Mouse (Mus musculus): Measurements from ENCODE around the gene Larp1b. TPM values are rescaled to one million over a fixed set of nuclear protein-coding genes. Genes with fewer than 3 reads are reported as not detected.

The Larp1b gene
- total and polyA plus RNA-seq, 3 experiments, result 8.7 to 13.7 (median 11.9) TPM

DNA sequence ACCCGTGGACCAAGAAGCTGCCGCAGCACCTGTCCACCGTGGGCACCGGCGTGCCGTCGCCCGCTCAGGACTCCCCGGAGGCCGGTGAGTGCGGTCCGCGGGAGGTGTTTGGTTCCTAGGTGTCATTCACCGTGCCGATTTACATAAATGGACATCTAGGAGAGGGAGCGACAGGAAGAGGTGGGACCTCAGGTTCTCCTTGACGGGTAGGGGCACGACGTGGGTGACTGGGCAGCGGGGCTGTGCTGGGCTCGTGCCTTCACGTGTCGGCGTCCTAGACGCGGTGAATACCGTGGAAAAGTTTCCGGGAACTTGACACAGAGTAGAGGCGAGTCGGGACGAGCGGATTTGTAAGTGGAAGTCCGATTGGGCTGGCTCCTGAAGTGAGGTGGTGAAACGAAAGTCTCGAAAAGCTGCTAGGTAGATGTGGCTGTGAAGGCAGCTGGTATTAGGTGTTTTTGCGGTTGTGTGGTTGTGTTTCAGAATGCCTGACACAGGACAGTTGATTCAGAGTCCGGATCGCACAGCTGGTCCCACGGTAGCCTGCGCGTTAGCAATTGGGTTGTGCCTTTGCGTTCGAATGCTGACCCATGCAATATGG, 1.1 kb downstream of the Larp1b start (continued):
- TF ChIP-seq NELFE (IDR thresholded peaks at IDR 0.05; ENCODE audit: low read depth, low read length) (no peak), UBTF (IDR thresholded peaks at IDR 0.05; ENCODE audit: low read depth, low read length) (no peak), JUN (IDR thresholded peaks at IDR 0.05; ENCODE audit: insufficient read depth, low read depth, low read length) (no peak), JUND (conservative IDR thresholded peaks at IDR 0.05; ENCODE audit: low read depth, low read length) (no peak), CTCF (conservative IDR thresholded peaks at IDR 0.05 in 1 of 2, IDR thresholded peaks at IDR 0.05 in 1 of 2; ENCODE audit: low read depth in 2 of 2, low read length in 2 of 2) (no peak), BHLHE40 (IDR thresholded peaks at IDR 0.05; ENCODE audit: low read depth, low read length) (peak; percentile 92), SIN3A (IDR thresholded peaks at IDR 0.05; ENCODE audit: low read length) (peak; percentile 82), TCF12 (IDR thresholded peaks at IDR 0.05; ENCODE audit: low read depth, low read length) (peak; percentile 59), USF2 (conservative IDR thresholded peaks at IDR 0.05; ENCODE audit: low read depth, low read length) (no peak), SMC3 (IDR thresholded peaks at IDR 0.05; ENCODE audit: low read depth, low read length) (no peak), EP300 (IDR thresholded peaks at IDR 0.05; ENCODE audit: low read length) (peak; percentile 29; the same call in 1 of the 2 replicates)

GRCm38 (mm10) chr3:40951365-40951764, 1.7 kb downstream of the Larp1b start:
- TF ChIP-seq CTCF (conservative IDR thresholded peaks at IDR 0.05 in 1 of 2, IDR thresholded peaks at IDR 0.05 in 1 of 2; ENCODE audit: low read depth in 2 of 2, low read length in 2 of 2), result peak; percentile 13 to 56; a peak in 2 of 4 replicates
- TF ChIP-seq POLR2A (IDR thresholded peaks at IDR 0.05; ENCODE audit: low read depth, low read length), result no peak
- TF ChIP-seq RAD21 (IDR thresholded peaks at IDR 0.05; ENCODE audit: low read depth, low read length), result peak; percentile 19
- Histone ChIP-seq H3K4me2 (ENCODE audit: insufficient read depth, low read depth, poor library complexity, severe bottlenecking) (peak overlapping the region; percentile 76), H3K79me2 (replicated peaks; ENCODE audit: control insufficient read depth, extremely low read depth, insufficient read depth, poor library complexity, severe bottlenecking) (peaks cover 2% of the 10 kb centered on the region; the same call in 1 of the 2 replicates), H3K27ac (ENCODE audit: insufficient read depth, low read depth) (no peak overlapping the region), H3K4me1 (ENCODE audit: control insufficient read depth in 1 of 2, insufficient read depth in 2 of 2) (peaks cover 0 to 5% of the 10 kb centered on the region in 2 experiments; a peak in 2 of 4 replicates), H3K27me3 (replicated peaks) (peaks cover 7% of the 10 kb centered on the region), H3K9me3 (replicated peaks; ENCODE audit: low read length) (no peaks in the 10 kb centered on the region), H3K36me3 (replicated peaks in 1 of 2; ENCODE audit: control insufficient read depth in 1 of 2, insufficient read depth in 1 of 2, low read length in 1 of 2) (no peaks in the 10 kb centered on the region), H3K4me3 (replicated peaks in 1 of 3; ENCODE audit: low read depth in 2 of 3, low read length in 2 of 3, poor library complexity in 1 of 3) (peak overlapping the region; percentile 78 to 88 (median 82)), H3K9ac (ENCODE audit: insufficient read depth, low read depth) (peak overlapping the region; percentile 47)
- in situ Hi-C loops (cut with MboI; ENCODE audit: low pct_ligation_motif_present, low pct_unique_long_range_greater_than_20kb, low sequenced_read_pairs) (no loop called here), dilution Hi-C loops (cut with MboI; ENCODE audit: extremely low pct_ligation_motif_present, extremely low pct_unique_long_range_greater_than_20kb, low sequenced_read_pairs) (no loop called here)
- DNase-seq (ENCODE audit: extremely low read depth), result peak; percentile 39

DNA sequence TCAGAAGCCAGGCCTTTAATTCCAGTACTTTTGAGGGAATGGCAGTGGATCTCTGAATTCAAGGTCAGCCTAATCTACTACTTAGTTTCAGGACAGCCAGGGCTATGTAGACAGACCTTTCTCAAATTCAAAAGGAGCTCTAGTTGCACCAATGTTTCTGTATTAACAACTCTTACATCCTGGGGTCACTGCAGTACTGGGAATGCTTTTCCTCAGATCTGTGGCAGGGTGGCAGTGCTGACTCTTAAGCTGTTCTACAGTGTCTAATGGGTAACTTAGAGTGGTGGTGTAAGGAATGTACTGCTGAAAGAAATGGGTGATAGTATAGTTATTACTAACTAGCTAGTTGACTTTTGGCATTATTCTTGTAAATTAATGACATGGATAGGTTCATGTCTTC, 3.0 kb downstream of the Larp1b start:
- in situ Hi-C loops (cut with MboI; ENCODE audit: low pct_ligation_motif_present, low pct_unique_long_range_greater_than_20kb, low sequenced_read_pairs) (no loop called here), dilution Hi-C loops (cut with MboI; ENCODE audit: extremely low pct_ligation_motif_present, extremely low pct_unique_long_range_greater_than_20kb, low sequenced_read_pairs) (no loop called here)
- Histone ChIP-seq H3K36me3 (replicated peaks in 1 of 2; ENCODE audit: control insufficient read depth in 1 of 2, insufficient read depth in 1 of 2, low read length in 1 of 2) (no peaks in the 10 kb centered on the region), H3K27me3 (replicated peaks) (peaks cover 7% of the 10 kb centered on the region), H3K4me1 (ENCODE audit: control insufficient read depth in 1 of 2, insufficient read depth in 2 of 2) (peaks cover 0 to 5% of the 10 kb centered on the region in 2 experiments; a peak in 2 of 4 replicates), H3K9ac (ENCODE audit: insufficient read depth, low read depth) (no peak overlapping the region), H3K9me3 (replicated peaks; ENCODE audit: low read length) (no peaks in the 10 kb centered on the region), H3K79me2 (replicated peaks; ENCODE audit: control insufficient read depth, extremely low read depth, insufficient read depth, poor library complexity, severe bottlenecking) (peaks cover 2% of the 10 kb centered on the region; the same call in 1 of the 2 replicates), H3K4me2 (ENCODE audit: insufficient read depth, low read depth, poor library complexity, severe bottlenecking) (peak overlapping the region; percentile 39; the same call in 1 of the 2 replicates), H3K27ac (ENCODE audit: insufficient read depth, low read depth) (no peak overlapping the region), H3K4me3 (replicated peaks in 1 of 3; ENCODE audit: low read depth in 2 of 3, low read length in 2 of 3, poor library complexity in 1 of 3) (no peak overlapping the region)
- DNase-seq (ENCODE audit: extremely low read depth), result no peak
- TF ChIP-seq RAD21 (IDR thresholded peaks at IDR 0.05; ENCODE audit: low read depth, low read length) (peak; percentile 21), CTCF (conservative IDR thresholded peaks at IDR 0.05 in 1 of 2, IDR thresholded peaks at IDR 0.05 in 1 of 2; ENCODE audit: low read depth in 2 of 2, low read length in 2 of 2) (peak in 1 of 2 experiments; percentile 11; a peak in 1 of 4 replicates), HCFC1 (IDR thresholded peaks at IDR 0.05; ENCODE audit: low read depth, low read length) (no peak)
